Mouse (Mus musculus): ENCODE data around the gene Hist1h2ad. TPM values are rescaled to one million over a fixed set of nuclear protein-coding genes. Genes with fewer than 3 reads are reported as not detected.

Gene Hist1h2ad
- polyA plus RNA-seq, 1 experiment from 2014 or later: not detected

Other genes with a start within 250 kb of the Hist1h2ad start
- 30.3 TPM for gene Zfp322a, start 205.2 kb upstream of the Hist1h2ad start, polyA plus RNA-seq (2017; shearing (Covaris generic))
- 11.8 TPM for gene Abt1, start 150.5 kb upstream of the Hist1h2ad start, polyA plus RNA-seq (2017; shearing (Covaris generic))
- gene Btn1a1, start 108.5 kb upstream of the Hist1h2ad start, polyA plus RNA-seq (2017; shearing (Covaris generic)): not detected
- gene Btn2a2, start 85.5 kb upstream of the Hist1h2ad start, polyA plus RNA-seq (2017; shearing (Covaris generic)): not detected
- 3.7 TPM for gene Hist1h4h, start 43.3 kb upstream of the Hist1h2ad start, polyA plus RNA-seq (2017; shearing (Covaris generic))
- not detected for gene Hist1h2af, start 40.5 kb upstream of the Hist1h2ad start, polyA plus RNA-seq (2017; shearing (Covaris generic))
- 0.77 TPM for gene Hist1h3g, start 39.0 kb upstream of the Hist1h2ad start, polyA plus RNA-seq (2017; shearing (Covaris generic))
- gene Hist1h2bh, start 31.0 kb upstream of the Hist1h2ad start, polyA plus RNA-seq (2017; shearing (Covaris generic)): not detected
- not detected for gene Hist1h3f, start 30.3 kb upstream of the Hist1h2ad start, polyA plus RNA-seq (2017; shearing (Covaris generic))
- 0.90 TPM for gene Hist1h4f, start 22.7 kb upstream of the Hist1h2ad start, polyA plus RNA-seq (2017; shearing (Covaris generic))
- gene Hist1h1d, start 21.1 kb upstream of the Hist1h2ad start, polyA plus RNA-seq (2017; shearing (Covaris generic)): 0.50 TPM
- 1.3 TPM for gene Hist1h3e, start 12.0 kb upstream of the Hist1h2ad start, polyA plus RNA-seq (2017; shearing (Covaris generic))
- gene Hist1h2ae, start 3.2 kb upstream of the Hist1h2ad start, polyA plus RNA-seq (2017; shearing (Covaris generic)): 6.5 TPM
- 6.1 TPM for gene Hist1h2bg, start 3.0 kb upstream of the Hist1h2ad start, polyA plus RNA-seq (2017; shearing (Covaris generic))
- gene Hist1h2bf, start 185 bp upstream of the Hist1h2ad start, polyA plus RNA-seq (2017; shearing (Covaris generic)): 1.1 TPM
- not detected for gene Hist1h3d, start 1.4 kb downstream of the Hist1h2ad start, polyA plus RNA-seq (2017; shearing (Covaris generic))
- gene Hist1h4d, start 7.2 kb downstream of the Hist1h2ad start, polyA plus RNA-seq (2017; shearing (Covaris generic)): 40.6 TPM
- gene Hist1h2be, start 46.7 kb downstream of the Hist1h2ad start, polyA plus RNA-seq (2017; shearing (Covaris generic)): 5.0 TPM
- 15.3 TPM for gene Hist1h1e, start 48.2 kb downstream of the Hist1h2ad start, polyA plus RNA-seq (2017; shearing (Covaris generic))
- gene Hist1h2ac, start 109.6 kb downstream of the Hist1h2ad start, polyA plus RNA-seq (2017; shearing (Covaris generic)): 0.24 TPM
- 13.7 TPM for gene Hist1h2bc, start 109.8 kb downstream of the Hist1h2ad start, polyA plus RNA-seq (2017; shearing (Covaris generic))
- gene Hist1h1t, start 121.4 kb downstream of the Hist1h2ad start, polyA plus RNA-seq (2017; shearing (Covaris generic)): not detected
- 4.1 TPM for gene Hist1h4c, start 124.1 kb downstream of the Hist1h2ad start, polyA plus RNA-seq (2017; shearing (Covaris generic))
- 0.76 TPM for gene Hfe, start 136.5 kb downstream of the Hist1h2ad start, polyA plus RNA-seq (2017; shearing (Covaris generic))
- gene Hist1h1c, start 164.4 kb downstream of the Hist1h2ad start, polyA plus RNA-seq (2017; shearing (Covaris generic)): 15.9 TPM
- not detected for gene Hist1h3c, start 171.2 kb downstream of the Hist1h2ad start, polyA plus RNA-seq (2017; shearing (Covaris generic))
- gene Hist1h2bb, start 172.4 kb downstream of the Hist1h2ad start, polyA plus RNA-seq (2017; shearing (Covaris generic)): 1.2 TPM
- gene Hist1h2ab, start 176.7 kb downstream of the Hist1h2ad start, polyA plus RNA-seq (2017; shearing (Covaris generic)): 2.7 TPM
- not detected for gene Hist1h3b, start 177.9 kb downstream of the Hist1h2ad start, polyA plus RNA-seq (2017; shearing (Covaris generic))
- gene Hist1h4b, start 182.6 kb downstream of the Hist1h2ad start, polyA plus RNA-seq (2017; shearing (Covaris generic)): 18.1 TPM
- gene Hist1h4a, start 186.8 kb downstream of the Hist1h2ad start, polyA plus RNA-seq (2017; shearing (Covaris generic)): not detected
- 2.4 TPM for gene Hist1h3a, start 188.0 kb downstream of the Hist1h2ad start, polyA plus RNA-seq (2017; shearing (Covaris generic))
- 1.8 TPM for gene Hist1h1a, start 189.3 kb downstream of the Hist1h2ad start, polyA plus RNA-seq (2017; shearing (Covaris generic))
- gene Trim38, start 195.5 kb downstream of the Hist1h2ad start, polyA plus RNA-seq (2017; shearing (Covaris generic)): not detected
- gene Slc17a2, start 232.6 kb downstream of the Hist1h2ad start, polyA plus RNA-seq (2017; shearing (Covaris generic)): not detected

All from activated CD4-positive, CD25-positive, alpha-beta regulatory T cell, adult 9 weeks (primary cell).